9 mouse cellular contexts compared by ENCODE assay signal in the genomic region with DNA sequence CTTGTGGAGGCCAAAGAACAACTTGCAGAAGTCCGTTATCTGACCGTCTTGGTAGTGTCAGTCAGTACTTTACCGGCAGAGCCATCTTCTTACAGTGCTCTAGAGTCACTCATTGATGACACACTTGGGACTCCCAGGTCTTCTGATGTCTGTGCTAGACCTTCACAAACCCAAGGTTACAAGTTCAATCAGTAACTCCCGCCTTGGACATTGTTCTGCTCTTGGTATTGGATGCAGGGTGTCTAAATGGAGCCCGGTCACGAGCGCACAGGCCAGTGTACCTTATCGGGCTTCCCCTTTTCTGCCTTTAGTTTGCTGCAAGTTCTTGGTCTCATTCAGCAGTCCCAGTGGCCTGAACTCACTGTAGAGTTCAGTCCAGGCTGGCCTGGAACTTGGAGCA. TPM values are rescaled to one million over a fixed set of nuclear protein-coding genes. Genes with fewer than 3 reads are reported as not detected.
DNase-seq lines count a peak whose midpoint lies in the region; ATAC-seq lines count a peak whose summit lies in the region.
"Had no signal": no experiment of that assay in that cellular context is flagged by ENCODE, and none has a peak within 500 bp of the region (broad histone marks: within the 10 kb centered on the region; RNA-seq: fewer than 3 reads in every experiment).

No protein-coding gene starts in this region.

- WGBS in kidney, embryonic 16.5 days = 42% methylated on average over 8 of the region's 8 CpGs

- H3K9ac ChIP-seq in kidney, embryonic 16.5 days (replicated peaks; ENCODE audit: low read length) = peak overlapping the region; percentile 67

- H3K36me3 ChIP-seq in kidney, embryonic 16.5 days (ENCODE audit: insufficient read depth, low read length) = no peaks in the 10 kb centered on the region

- DNase-seq in cerebellum, adult 9-11 months = peak; percentile 32
- no peak for DNase-seq in cerebellum, adult 11-12 months
- peak; percentile 66 to 67 for DNase-seq in B cell, adult 2 months
- DNase-seq in left cerebral cortex, adult 11 months (ENCODE audit: low spot score) = no peak
- DNase-seq in cerebellum, postnatal 36 days = no peak

- peak overlapping the region; percentile 64 for H3K4me3 ChIP-seq in kidney, embryonic 16.5 days (ENCODE audit: low read length)

- ATAC-seq in erythroid progenitor cell, adult 5-6 weeks (replicated peaks; ENCODE audit: low FRiP score, poor library complexity, severe bottlenecking) = peak; percentile 37
- ATAC-seq in kidney, embryonic 16.5 days (ENCODE audit: low FRiP score, low TSS enrichment) = peak; percentile 13; the same call in 1 of the 2 replicates
- peak; percentile 23; the same call in 1 of the 2 replicates for ATAC-seq in monocyte, adult 5-6 weeks (replicated peaks; ENCODE audit: insufficient number of reproducible peaks, low FRiP score, low TSS enrichment, poor library complexity, severe bottlenecking)

- H3K4me2 ChIP-seq in kidney, embryonic 16.5 days (replicated peaks; ENCODE audit: low read depth, low read length) = peak overlapping the region; percentile 56

- H3K27ac ChIP-seq in kidney, embryonic 16.5 days (ENCODE audit: low read length) = no peak overlapping the region

- H3K9me3 ChIP-seq in kidney, embryonic 16.5 days (ENCODE audit: low read length) = no peaks in the 10 kb centered on the region

- no peaks in the 10 kb centered on the region for H3K27me3 ChIP-seq in kidney, embryonic 16.5 days (ENCODE audit: insufficient read depth, low read length)
- H3K27me3 ChIP-seq: Patski had no signal

- H3K4me1 ChIP-seq in kidney, embryonic 16.5 days (ENCODE audit: insufficient read depth, low read length) = peaks cover 16% of the 10 kb centered on the region

RNA-seq across cellular contexts. Expression of gene Rpia, which starts 0.6 kb away (rescaled TPM):
- 51.9 and 59.1 TPM in 2 replicates for total RNA-seq in erythroid progenitor cell, adult 5-6 weeks (2015; ENCODE audit: low replicate concordance)
- 65.7 and 70.3 TPM in 2 replicates for total RNA-seq in erythroid progenitor cell, adult 5-6 weeks (2017; ENCODE audit: low replicate concordance)
- polyA plus RNA-seq in kidney, embryonic 16.5 days (2015; fragmentation: Nextera tagmentation; extraction: Ambion mirVana) = 2.3 and 3.0 TPM in 2 replicates
- total RNA-seq in monocyte, adult 5-6 weeks (2017) = 52.8 to 74.0 TPM (median 63.0 TPM) in 3 replicates

RNA-seq across cellular contexts. Expression of gene Eif2ak3, which starts 51.7 kb away (rescaled TPM):
- total RNA-seq in erythroid progenitor cell, adult 5-6 weeks (2015; ENCODE audit: low replicate concordance) = 5.8 and 29.8 TPM in 2 replicates
- 9.4 and 12.6 TPM in 2 replicates for total RNA-seq in erythroid progenitor cell, adult 5-6 weeks (2017; ENCODE audit: low replicate concordance)
- polyA plus RNA-seq in kidney, embryonic 16.5 days (2015; fragmentation: Nextera tagmentation; extraction: Ambion mirVana) = 11.9 and 12.2 TPM in 2 replicates
- 43.7 to 49.5 TPM (median 48.6 TPM) in 3 replicates for total RNA-seq in monocyte, adult 5-6 weeks (2017)

Comparison
In these comparisons a context has a peak if more than half of its experiments do, and no peak if none do; other contexts are left out.
1. DNase-seq: peak in cerebellum, adult 9-11 months (single experiment) and B cell, adult 2 months (2 of 2); none in cerebellum, adult 11-12 months (single experiment), left cerebral cortex, adult 11 months (single experiment) and cerebellum, postnatal 36 days (0 of 2).
2. Peak in every context shown above with its lines, with median percentiles within 50 percentile points of each other: ATAC-seq.